Mouse (Mus musculus) bone marrow, adult 2 months (tissue): ENCODE results near the gene Ncstn.

Experiments used
- CTCF ChIP-seq: fragments of 200-500 bp; IDR thresholded peaks from 2 replicates; pipeline ENCODE4 v1.5.1; 2011; ENCODE audit warnings: low read length, control low read depth; ENCODE audit not compliant: control insufficient read depth, insufficient read depth
- POLR2A ChIP-seq: fragments of 200-500 bp; IDR thresholded peaks from 2 replicates; pipeline ENCODE4 v1.6.1; 2011; ENCODE audit warnings: low read depth, mild to moderate bottlenecking, control low read depth, low read length, borderline replicate concordance; ENCODE audit not compliant: control insufficient read depth

- TF ChIP-seq POLR2A: no peak
- TF ChIP-seq CTCF: no peak
These were observed 58.3 kb downstream of the Ncstn start for GRCm38 (mm10) chr1:172024140-172024895.
